In the genomic region with DNA sequence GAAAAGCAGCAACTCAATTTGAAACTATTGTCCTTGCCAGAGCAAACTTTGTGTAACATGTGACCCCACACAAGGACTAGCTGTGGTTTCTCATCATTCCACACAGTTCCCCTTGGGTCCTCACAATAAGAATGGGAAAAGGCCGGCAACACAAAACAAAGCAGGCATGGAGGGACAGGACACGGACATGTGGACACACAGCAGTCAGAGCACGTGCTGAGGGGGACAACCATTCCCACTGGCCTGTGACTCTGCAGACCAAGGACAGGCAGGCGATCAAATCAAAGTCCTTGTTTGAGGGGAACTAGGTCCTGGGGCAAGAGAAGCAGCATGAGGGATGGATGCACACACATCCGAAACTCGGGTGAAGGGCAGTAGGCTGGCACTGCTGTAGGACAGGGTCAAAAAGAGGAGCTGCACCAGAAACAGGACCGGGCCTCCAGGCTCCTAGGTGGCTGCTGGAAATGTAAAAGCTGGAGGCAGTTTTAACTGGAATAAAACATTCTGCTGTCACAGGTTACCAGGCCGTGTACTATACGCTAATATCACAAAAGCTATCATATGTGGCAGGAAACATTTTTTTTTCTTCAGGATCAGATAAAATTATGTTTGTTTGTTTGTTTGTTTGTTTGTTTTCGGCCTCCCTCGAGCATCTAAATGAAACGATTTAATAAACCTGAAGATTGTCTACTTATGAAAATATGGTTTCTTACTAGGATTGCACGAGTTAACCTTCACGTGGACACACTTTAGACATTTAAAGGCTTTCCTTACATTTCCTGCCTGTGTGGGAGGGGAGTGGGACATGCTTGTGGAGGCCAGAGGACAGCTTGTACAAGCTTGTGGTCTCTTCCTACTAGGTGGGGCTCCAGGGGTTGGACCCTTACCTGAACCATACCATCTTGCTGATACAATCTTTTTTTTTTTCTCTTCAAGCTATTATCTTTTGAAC, we compare ENCODE assay signal across 19 mouse cellular contexts.
"Had no signal": no experiment of that assay in that cellular context is flagged by ENCODE, and none has a peak within 500 bp of the region (broad histone marks: within the 10 kb centered on the region; RNA-seq: fewer than 3 reads in every experiment).

No protein-coding gene starts in this region.

- H3K9ac ChIP-seq: liver, embryonic 13.5 days; liver, embryonic 15.5 days; liver, postnatal 0 days; lung, embryonic 14.5 days; neural tube, embryonic 13.5 days; neural tube, embryonic 15.5 days had no signal

- H3K9me3 ChIP-seq: liver, embryonic 13.5 days; liver, embryonic 15.5 days; midbrain, embryonic 10.5 days; neural tube, embryonic 13.5 days; neural tube, embryonic 15.5 days had no signal

- H3K27me3 ChIP-seq: liver, embryonic 13.5 days; liver, embryonic 15.5 days; neural tube, embryonic 13.5 days; neural tube, embryonic 15.5 days had no signal

- H3K4me1 ChIP-seq: liver, embryonic 13.5 days; liver, embryonic 15.5 days; midbrain, embryonic 10.5 days; neural tube, embryonic 13.5 days; neural tube, embryonic 15.5 days had no signal

- DNase-seq: liver, embryonic 13.5 days; liver, postnatal 0 days; lung, embryonic 14.5 days; lung, postnatal 10 days; lung, postnatal 4 days; midbrain, embryonic 14.5 days; retina, postnatal 1 day; right cerebral cortex, adult 18-20 months; right cerebral cortex, postnatal 25 days; right cerebral cortex, postnatal 4 days; spleen, adult 18-20 months; thymus, adult 18-20 months; thymus, postnatal 14 days; thymus, postnatal 36 days had no signal

- H3K36me3 ChIP-seq: liver, embryonic 13.5 days; liver, embryonic 15.5 days had no signal

- ATAC-seq: liver, postnatal 0 days had no signal

- H3K4me3 ChIP-seq: liver, embryonic 13.5 days; liver, embryonic 15.5 days; midbrain, embryonic 10.5 days; myocyte; neural tube, embryonic 13.5 days; neural tube, embryonic 15.5 days had no signal

- H3K27ac ChIP-seq: liver, embryonic 13.5 days; liver, embryonic 15.5 days; midbrain, embryonic 10.5 days; neural tube, embryonic 13.5 days; neural tube, embryonic 15.5 days had no signal

- H3K4me2 ChIP-seq: liver, embryonic 13.5 days; liver, embryonic 15.5 days; lung, embryonic 14.5 days; neural tube, embryonic 13.5 days; neural tube, embryonic 15.5 days had no signal
